Mouse (Mus musculus) urinary bladder, postnatal 4 days (tissue): ENCODE measurements around the gene Nudt4.
"Not testable (repeated sequence)": the region's sequence is repeated elsewhere in the genome, so short reads cannot be mapped to it uniquely, and the experiment has no call there.

Source experiments
- DNase-seq, 2 experiments: peaks; one replicate each; pipeline ENCODE4 v3.0.0; 2021 to 2022; ENCODE audit warnings: low spot score in 2 of 2

Gene Nudt4

GRCm38 (mm10) chr10:95567550-95567949 lies 3.6 kb upstream of the Nudt4 start:
- DNase-seq, result no peak

GRCm38 (mm10) chr10:95566786-95567185 lies 2.8 kb upstream of the Nudt4 start:
- DNase-seq, result no peak

GRCm38 (mm10) chr10:95565156-95565854 lies 1.4 kb upstream of the Nudt4 start:
- no peak for DNase-seq

GRCm38 (mm10) chr10:95562859-95563841 lies 796 bp downstream of the Nudt4 start:
- DNase-seq, result peak; percentile 42 to 59

GRCm38 (mm10) chr10:95562395-95562794 lies 1.6 kb downstream of the Nudt4 start:
- DNase-seq, result no peak

- no peak for DNase-seq
Observed at GRCm38 (mm10) chr10:95561616-95562015, 2.3 kb downstream of the Nudt4 start.

GRCm38 (mm10) chr10:95560394-95560983 lies 3.5 kb downstream of the Nudt4 start:
- DNase-seq, result no peak

GRCm38 (mm10) chr10:95559426-95559825 lies 4.5 kb downstream of the Nudt4 start:
- DNase-seq, result no peak

- no peak for DNase-seq
Observed at GRCm38 (mm10) chr10:95557337-95557828, 6.6 kb downstream of the Nudt4 start.

GRCm38 (mm10) chr10:95555866-95556265 lies 8.1 kb downstream of the Nudt4 start:
- no peak for DNase-seq

- DNase-seq, result no peak
Observed at GRCm38 (mm10) chr10:95552326-95552725, 11.6 kb downstream of the Nudt4 start.

- DNase-seq, result no peak
Observed at GRCm38 (mm10) chr10:95551752-95552151, 12.2 kb downstream of the Nudt4 start.

GRCm38 (mm10) chr10:95550506-95550905 lies 13.4 kb downstream of the Nudt4 start:
- DNase-seq, result no peak

- DNase-seq, result not testable (repeated sequence)
Observed at GRCm38 (mm10) chr10:95549080-95549479, 14.9 kb downstream of the Nudt4 start.

GRCm38 (mm10) chr10:95548154-95548826 lies 15.7 kb downstream of the Nudt4 start:
- DNase-seq, result no peak

- DNase-seq, result no peak
Observed at GRCm38 (mm10) chr10:95546178-95546577, 17.8 kb downstream of the Nudt4 start.

GRCm38 (mm10) chr10:95545051-95545450 lies 18.9 kb downstream of the Nudt4 start:
- no peak for DNase-seq

- no peak for DNase-seq
Observed at GRCm38 (mm10) chr10:95544651-95545050, 19.3 kb downstream of the Nudt4 start.

- no peak for DNase-seq
Observed at GRCm38 (mm10) chr10:95544004-95544403, 19.9 kb downstream of the Nudt4 start.

- no peak for DNase-seq
Observed at GRCm38 (mm10) chr10:95543377-95543776, 20.6 kb downstream of the Nudt4 start.

GRCm38 (mm10) chr10:95542916-95543315 lies 21.0 kb downstream of the Nudt4 start:
- DNase-seq, result no peak

- no peak for DNase-seq
Observed at GRCm38 (mm10) chr10:95539841-95540240, 24.1 kb downstream of the Nudt4 start.
